Mouse (Mus musculus) thymus, postnatal 0 days (tissue): ENCODE data around the gene Mtmr2. TPM values are rescaled to one million over a fixed set of nuclear protein-coding genes. Genes with fewer than 3 reads are reported as not detected.

Experiments
- DNase-seq: peaks from one replicate; pipeline ENCODE4 v3.0.0-alpha.2; 2015; ENCODE audit warnings: low spot score
- polyA plus RNA-seq: library from polyadenylated mRNA; unstranded; fragments of >200 nt; fragmentation: Nextera tagmentation; extraction: Ambion mirVana; gene quantifications from 2 replicates; pipeline ENCODE4 v1.2.1, GENCODE M21; 2015

Gene Mtmr2
- polyA plus RNA-seq, 1 experiment from 2014 or later: 56.8 TPM

DNA sequence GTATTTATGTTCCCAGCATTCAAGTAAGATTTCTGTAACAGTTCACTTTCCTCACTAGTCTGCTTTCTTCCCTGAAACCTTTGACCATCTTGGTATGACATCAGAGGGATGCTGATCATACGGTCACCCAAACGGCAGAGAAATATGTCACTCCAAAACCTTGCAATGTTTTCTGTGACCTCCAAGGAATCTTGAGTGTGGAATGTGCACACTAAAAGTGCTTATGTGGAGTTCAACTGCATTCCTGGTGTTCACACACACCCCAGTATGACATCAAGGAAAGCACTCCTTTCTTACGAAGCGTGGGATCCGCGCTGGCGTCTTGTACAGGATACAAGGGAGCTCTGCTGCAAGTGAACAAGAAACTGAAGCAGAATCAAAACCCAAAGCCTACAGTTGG is 58.6 kb downstream of the Mtmr2 start:
- no peak for DNase-seq

DNA sequence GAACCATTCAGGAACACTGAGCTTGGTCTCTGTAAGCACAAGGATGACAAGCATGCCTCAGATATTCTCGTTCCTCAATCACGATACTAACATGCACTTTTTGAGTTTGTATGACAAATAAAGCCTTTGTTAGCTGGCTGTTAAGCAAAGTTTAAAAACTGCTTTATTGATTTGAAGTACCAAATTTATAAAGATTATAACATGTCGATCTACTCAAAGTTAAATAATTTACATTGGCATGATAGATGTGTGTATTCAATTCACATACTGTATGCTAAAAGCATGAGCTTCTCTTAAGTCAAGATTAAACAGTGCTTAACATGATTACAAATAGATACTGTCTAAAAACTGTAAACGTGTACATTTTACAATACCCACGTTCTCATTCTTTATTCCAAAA is 59.4 kb downstream of the Mtmr2 start:
- DNase-seq: no peak

DNA sequence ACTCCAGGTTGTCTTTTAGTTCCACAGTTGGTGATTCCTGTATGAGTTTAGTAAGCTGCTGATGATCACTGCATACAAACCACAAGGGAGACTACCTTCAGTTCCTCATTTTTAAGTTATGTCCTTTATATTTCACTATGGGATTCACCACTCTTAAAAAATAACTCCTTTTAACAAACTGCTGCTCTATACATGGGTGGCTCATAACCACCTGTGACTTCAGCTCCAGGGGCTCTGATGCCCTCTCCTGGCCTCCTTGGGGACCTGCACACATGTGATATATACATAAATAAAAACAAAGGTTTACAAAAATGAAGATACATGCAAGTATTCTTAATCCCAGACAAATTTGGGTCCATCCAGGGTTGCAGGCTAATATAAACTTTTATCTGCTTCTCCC is 61.7 kb downstream of the Mtmr2 start:
- DNase-seq: peak; percentile 19

DNA sequence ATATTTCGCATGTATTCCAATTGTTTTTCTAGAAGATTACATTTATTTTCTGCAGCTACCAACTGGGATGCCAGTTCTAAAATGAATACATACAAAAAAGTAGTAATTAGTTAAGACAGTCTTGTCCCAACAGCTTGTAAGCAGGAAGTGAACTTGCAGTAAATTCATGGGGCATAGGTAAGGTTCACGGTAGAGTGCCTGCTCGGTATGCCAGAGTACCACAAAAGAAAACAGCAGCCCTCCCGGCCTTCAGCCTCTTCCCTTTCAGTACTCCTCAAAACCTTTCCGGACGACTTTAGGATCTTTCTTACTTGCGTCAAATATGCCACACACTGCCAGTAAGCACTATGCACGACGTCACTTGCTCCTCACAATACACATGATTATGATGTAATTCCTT is 70.2 kb downstream of the Mtmr2 start:
- DNase-seq: no peak

DNA sequence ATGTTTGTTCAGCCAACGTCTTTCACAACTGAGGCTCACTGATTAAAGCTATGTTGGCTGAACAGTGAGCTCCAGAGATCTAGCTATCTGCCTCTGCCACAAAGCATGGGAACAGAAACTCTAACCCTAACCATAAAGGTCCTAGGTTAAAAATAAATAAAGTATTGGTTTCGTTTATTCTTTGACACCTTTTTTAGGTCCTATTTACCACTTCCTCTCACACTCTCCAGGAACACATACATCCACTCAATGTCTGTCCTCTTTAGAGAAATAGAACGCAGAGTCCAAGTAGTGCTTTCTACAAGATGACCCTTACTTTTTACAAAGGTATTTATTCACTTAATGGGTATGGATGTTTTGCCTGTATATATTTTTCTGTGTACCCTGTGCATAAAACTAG is 72.6 kb downstream of the Mtmr2 start:
- no peak for DNase-seq

DNA sequence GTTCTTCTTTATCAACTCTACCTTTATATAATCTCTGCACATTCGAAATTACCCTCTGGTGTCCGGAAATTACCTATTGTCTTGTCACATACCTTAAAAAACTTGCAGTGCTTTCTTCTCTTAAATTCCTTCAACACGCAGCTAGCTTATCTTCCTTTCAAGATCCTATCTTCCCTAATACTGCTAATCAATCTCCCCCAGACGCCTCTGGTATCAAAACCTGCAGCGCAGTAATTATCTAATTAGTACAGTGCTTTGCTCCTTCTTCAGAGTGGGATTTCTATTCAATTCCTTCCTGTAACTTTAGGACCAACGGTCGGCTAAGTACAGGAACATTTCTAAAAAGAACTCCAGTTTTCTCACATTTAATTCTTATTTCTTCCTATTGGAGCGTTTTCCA is 77.7 kb downstream of the Mtmr2 start:
- DNase-seq: no peak

DNA sequence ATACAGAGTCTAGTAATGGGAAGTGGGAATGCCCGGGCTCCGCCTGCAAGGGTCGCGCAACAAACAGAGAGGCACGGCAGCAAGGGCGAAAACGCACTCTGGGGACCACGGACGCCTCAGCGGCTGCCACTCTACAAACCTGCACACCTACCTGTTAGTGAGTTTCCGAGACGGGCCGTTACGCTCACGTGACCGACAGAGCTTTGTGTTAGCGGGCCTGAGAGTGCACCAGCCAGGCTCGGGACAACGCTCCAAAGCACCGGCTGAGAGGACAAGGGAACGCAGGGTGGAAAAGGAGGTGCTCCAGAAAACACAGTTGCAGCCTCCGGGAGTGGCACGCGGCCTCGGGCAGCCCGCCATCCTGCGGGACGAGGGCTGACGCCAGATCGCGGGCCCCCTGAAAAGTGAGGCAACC is 78.2 kb downstream of the Mtmr2 start:
- DNase-seq: peak; percentile 72

DNA sequence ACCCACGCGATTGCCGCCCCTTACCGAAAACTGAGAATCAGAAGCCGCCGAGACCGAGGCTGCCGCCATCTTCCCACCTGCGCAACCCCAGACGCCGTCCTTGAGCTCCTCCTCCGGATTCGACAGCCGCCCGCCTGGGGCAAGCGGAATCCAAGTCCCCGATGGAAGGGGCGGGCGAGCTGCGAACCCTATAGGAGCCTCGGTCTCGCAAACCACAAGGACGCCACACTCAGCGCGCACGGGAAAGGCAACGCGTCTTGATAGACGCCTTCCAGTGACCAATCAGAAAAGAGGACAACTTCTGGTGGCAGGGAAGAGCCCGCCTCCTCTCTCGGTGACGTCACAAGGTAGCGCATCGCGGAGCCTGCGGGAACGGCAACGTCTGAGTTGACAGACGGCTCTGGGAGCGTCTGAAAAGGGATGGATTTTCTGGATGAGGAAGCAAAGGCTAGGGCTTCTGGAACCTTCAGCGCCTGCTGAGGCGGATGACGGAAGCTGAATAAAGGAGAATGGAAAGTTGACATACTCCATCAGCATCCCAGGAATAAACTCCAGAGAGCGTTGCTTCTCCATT is 78.7 kb downstream of the Mtmr2 start, which contains the start of gene Cep57:
Gene Cep57 (minus strand): TSS at position 276 of the 574 bp plus-strand sequence.
- peak; percentile 99 for DNase-seq

DNA sequence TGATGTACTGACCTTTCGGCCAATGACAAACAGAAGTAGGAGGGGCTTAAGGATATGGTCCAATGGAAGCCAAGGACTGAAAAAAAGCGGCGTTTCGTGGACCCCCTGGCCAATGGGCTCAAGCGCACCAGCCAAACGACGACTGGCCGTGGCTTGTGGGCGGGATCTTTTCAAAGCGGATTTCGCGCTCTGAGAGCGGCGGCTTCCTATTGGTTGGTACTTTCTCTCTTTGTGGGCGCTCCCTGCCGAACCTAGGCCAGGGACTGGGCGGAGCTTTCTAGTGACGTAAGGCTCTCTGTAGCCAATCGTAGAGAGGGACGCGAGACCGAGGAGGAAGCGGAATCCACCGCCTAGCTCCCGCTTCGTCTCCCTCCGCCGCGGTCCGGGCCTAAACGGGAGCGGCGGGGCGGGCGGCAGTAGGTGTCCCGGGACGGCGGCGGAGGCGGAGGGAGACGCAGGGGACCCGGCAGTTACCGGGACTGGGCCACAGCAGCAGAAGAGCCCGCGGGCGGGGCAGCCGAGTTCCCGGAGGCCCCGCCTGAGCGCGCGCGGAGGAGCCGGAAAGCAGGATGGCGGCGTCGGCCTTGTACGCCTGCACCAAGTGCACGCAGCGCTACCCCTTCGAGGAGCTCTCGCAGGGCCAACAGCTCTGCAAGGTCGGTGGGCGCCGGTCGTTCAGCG is 79.3 kb downstream of the Mtmr2 start, which contains the start of gene Fam76b:
Gene Fam76b (plus strand): TSS at position 311 of the 681 bp plus-strand sequence.
- peak; percentile 100 for DNase-seq

DNA sequence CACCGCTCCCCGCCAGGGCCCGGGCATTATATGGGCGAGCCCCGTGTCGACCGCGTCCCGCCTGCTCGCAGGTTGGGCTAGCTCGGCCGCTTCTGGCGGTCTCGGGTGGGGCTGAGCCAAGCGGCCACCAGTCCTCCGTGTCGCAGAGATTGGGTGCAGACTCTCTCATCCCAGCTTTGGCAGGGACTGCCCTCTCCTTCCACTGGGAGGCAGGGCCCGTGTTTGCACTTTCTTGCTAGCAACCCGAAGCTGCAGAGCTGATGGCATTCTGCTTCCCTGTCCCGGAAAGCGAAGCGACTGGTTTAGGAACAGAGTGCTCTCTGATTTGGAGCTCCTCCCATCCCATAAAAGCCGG is 79.9 kb downstream of the Mtmr2 start:
- DNase-seq: no peak

DNA sequence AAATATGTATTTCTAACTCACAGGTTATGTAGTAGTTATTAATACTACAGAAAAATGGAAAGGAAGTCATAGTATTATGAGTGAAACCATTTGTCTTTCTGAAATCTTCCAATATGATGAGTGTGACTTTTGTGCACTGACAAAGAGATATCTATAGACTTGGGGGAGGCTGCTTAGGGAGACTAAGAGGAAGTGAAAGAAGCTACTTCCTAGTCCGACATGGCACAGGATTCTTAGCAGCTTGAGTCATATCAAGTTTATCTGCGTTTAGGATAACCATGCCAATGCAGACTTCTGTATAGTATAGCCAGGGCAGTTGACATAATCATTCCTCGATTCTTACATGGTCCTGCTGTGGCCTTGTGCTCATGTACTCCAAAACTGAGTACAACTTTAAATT is 87.0 kb downstream of the Mtmr2 start:
- no peak for DNase-seq

DNA sequence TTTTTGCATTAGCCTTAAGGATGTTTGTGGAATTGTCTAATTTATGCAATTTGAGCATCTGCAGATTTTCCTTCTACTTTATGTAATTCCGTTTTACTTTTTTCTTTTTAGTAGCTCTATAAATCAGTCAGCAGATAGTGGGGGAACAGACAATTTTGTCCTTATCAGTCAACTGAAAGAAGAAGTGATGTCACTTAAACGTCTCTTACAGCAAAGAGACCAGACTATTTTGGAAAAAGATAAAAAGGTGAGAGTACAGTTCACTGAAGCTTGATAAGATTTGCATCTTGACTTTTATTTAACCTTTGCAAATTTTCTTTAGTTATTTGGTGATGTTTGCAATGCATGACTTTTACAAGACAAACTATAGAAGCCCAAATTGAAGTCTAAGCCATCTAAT is 88.5 kb downstream of the Mtmr2 start:
- no peak for DNase-seq

DNA sequence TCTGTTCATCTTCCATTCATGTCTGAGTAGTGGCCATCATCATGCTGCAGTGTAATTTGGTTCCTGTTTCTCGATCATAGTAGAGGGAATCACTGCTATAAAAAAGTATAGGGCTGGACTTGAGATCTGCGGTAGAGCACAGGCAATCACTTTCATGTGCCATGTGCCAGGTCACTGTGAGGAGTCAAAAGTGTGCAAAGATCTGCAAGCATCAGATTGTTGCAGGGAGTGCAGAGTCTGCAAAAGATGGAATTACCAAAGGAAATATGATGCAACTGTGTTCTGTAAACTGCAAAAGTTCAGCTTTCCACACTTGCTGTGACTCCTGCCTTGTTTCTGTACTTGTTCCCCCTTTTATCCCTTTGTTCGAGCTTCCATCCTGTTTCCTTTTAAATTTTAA is 99.4 kb downstream of the Mtmr2 start:
- no peak for DNase-seq

DNA sequence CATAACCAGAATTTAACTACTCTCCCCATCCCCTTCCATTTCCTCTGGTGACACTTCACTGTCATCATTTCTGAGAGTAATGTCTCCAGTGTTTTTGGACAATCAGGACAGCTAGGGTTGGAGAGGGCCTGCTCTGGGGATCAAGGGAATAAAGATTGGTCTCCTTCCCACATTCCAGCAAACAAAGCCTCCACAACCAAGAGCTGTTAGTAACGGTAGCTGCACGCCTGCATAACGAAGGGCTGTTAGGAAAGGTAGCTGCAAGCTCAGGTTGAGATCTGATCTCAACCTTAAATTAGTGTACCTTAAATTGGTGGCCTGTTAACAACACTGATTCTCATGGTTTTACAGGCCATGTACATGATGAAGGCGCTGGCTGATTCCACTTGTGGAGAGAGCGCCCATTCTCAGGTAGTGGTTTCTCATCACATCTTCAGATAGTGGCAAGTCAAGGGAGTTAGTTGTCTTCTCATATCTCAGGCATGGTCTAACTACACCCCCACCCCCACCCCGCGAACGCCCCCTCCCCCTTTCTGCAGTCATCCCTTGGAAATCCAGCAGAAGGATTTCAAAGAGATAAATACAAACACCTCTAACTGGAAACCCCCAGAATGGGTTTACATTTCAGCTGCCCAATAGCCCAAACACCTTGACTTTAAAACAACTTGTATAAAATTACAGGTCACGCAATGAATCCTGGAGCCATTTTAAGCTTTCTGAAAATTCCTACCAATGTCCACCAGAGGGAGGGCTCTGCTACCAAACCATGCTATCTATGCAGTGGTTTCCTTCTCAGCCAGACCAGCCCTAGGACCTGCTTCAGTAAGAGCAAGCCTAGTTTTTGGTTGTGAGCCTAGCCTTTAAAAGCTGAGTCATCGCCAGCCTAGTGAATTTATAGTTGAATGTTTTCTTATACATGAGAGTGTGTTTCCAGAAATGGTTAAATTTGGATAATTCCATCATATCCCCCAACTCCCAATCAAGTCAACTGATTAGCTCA is 100.6 kb downstream of the Mtmr2 start:
- DNase-seq: peak; percentile 54

DNA sequence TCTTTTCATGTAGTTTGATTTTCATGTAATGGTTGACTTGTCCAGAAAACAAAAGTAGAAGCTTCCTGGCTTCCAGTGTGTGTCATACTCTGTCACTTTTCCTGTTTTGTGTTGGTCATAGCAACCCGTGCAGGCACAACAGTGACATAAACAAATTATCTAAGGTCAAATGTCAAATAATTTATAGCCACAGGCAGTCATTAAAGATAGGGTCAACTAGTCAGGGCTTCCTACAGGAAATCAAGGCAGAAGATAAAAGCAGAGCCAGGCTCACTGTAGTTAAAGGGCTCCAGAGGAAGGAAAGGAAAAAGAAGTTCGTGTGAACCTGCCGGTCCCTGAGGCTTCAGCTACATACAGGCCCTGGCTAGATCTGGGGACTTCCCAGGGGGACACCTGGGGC is 105.7 kb downstream of the Mtmr2 start:
- no peak for DNase-seq

Other genes starting within 250 kb of the Mtmr2 start
- 73.7 and 80.5 TPM in 2 replicates for gene Cep57, start 78.7 kb downstream of the Mtmr2 start, polyA plus RNA-seq
- gene Fam76b, start 79.3 kb downstream of the Mtmr2 start, polyA plus RNA-seq: 24.6 and 29.6 TPM in 2 replicates